Mouse (Mus musculus): ENCODE results near the gene Gm20831. TPM values are rescaled to one million over a fixed set of nuclear protein-coding genes. Genes with fewer than 3 reads are reported as not detected.
"Not testable (repeated sequence)": the region's sequence is repeated elsewhere in the genome, so short reads cannot be mapped to it uniquely, and the experiment has no call there.

Gene Gm20831
- polyA plus RNA-seq (2016; fragmentation: Nextera tagmentation; extraction: Ambion mirVana): not detected in 2 replicates

DNA sequence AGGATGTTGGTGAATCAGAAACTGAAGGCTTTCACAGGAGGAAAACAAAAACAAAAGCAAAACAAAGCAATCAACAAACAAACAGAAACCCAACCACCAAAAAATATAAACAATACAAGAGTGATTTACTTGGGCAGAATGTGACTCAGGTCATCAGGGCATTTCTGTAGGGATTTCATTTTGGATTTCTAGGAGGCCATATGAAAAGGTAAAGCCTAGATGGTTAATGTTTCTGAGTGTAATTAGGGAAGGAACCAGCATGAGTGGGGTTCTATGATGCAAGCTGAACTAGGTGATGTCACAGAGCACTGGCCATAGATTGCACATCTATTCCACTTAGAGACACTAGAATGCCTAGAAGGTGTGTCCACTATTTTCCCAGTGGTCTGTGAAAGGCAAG is at the start of gene Gm20831, which contains the start of gene Gm20772:
Gene Gm20831 (plus strand): TSS at position 301 of the 400 bp plus-strand sequence.
Gene Gm20772 (plus strand): TSS at position 301 of the 400 bp plus-strand sequence.
- H3K4me3 ChIP-seq; H3K4me1 ChIP-seq; H3K4me2 ChIP-seq (replicated peaks); H3K36me3 ChIP-seq; H3K27me3 ChIP-seq; H3K27ac ChIP-seq; H3K9me3 ChIP-seq; H3K9ac ChIP-seq; ATAC-seq (ENCODE audit: insufficient number of reproducible peaks, insufficient read depth, low FRiP score, low TSS enrichment): not testable (repeated sequence)

DNA sequence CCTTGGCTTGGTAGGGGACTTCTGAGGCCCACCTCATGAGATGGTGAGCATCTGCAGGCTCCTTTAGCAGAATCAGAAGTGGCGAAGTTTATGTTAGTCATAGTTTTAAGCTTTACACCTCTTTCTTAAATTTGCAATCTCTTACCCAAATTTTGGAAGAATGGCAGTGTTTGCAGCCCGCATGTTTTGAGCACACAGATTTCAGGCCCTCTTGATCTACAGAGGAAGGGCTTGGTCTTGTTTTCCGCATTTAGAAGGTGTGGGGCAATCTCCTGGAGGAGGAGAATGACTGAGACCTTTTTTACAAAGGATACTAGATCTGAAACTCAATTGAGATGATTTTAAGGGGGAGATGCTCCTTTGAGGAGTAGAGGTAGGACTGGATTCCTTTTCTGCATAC is 28.4 kb upstream of the Gm20831 start, which contains the start of gene Gm21904:
Gene Gm21904 (minus strand): TSS at position 101 of the 400 bp plus-strand sequence.
- H3K9me3 ChIP-seq; H3K36me3 ChIP-seq; H3K27ac ChIP-seq; H3K9ac ChIP-seq; H3K27me3 ChIP-seq; H3K4me1 ChIP-seq; H3K4me3 ChIP-seq; H3K4me2 ChIP-seq (replicated peaks); ATAC-seq (ENCODE audit: insufficient number of reproducible peaks, insufficient read depth, low FRiP score, low TSS enrichment): not testable (repeated sequence)
- no CpG with 5 or more reads among the region's 3 CpGs for WGBS

DNA sequence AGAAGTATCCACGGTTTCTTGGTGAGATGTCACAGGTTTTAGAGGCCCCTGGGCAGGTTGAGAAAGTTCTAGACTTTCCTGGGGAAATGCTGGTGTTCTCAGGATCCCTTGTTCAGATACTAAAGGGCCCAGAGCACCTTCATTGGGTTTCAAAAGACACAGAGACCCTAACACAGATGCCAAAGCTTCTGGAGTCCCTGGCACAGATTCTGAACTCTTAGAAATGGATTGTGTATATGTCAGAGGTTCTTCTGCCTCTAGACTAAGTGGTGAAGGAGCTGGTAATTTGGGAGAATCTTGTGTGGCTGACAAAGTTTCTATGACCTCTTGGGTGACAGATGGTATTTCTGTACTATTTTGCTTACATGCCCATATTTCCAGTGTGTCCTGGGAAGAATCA is 62.7 kb downstream of the Gm20831 start, which contains the start of gene Srsy:
Gene Srsy (minus strand): TSS at position 101 of the 400 bp plus-strand sequence.
- H3K4me2 ChIP-seq (replicated peaks); H3K9ac ChIP-seq; H3K4me3 ChIP-seq; H3K9me3 ChIP-seq; H3K36me3 ChIP-seq; H3K27ac ChIP-seq; H3K27me3 ChIP-seq; ATAC-seq (ENCODE audit: insufficient number of reproducible peaks, insufficient read depth, low FRiP score, low TSS enrichment); H3K4me1 ChIP-seq: not testable (repeated sequence)
- no CpG with 5 or more reads among the region's 1 CpGs for WGBS

Other genes with a start within 250 kb of the Gm20831 start
- gene Gm21904, start 28.5 kb upstream of the Gm20831 start, polyA plus RNA-seq (2016; fragmentation: Nextera tagmentation; extraction: Ambion mirVana): not detected in 2 replicates
- not detected in 2 replicates for gene Gm20772, start within 50 bp of the Gm20831 start, polyA plus RNA-seq (2016; fragmentation: Nextera tagmentation; extraction: Ambion mirVana)
- not detected in 2 replicates for gene Srsy, start 62.6 kb downstream of the Gm20831 start, polyA plus RNA-seq (2016; fragmentation: Nextera tagmentation; extraction: Ambion mirVana)
- not detected in 2 replicates for gene Gm21764, start 187.1 kb downstream of the Gm20831 start, polyA plus RNA-seq (2016; fragmentation: Nextera tagmentation; extraction: Ambion mirVana)
- gene Ssty1, start 214.4 kb downstream of the Gm20831 start, polyA plus RNA-seq (2016; fragmentation: Nextera tagmentation; extraction: Ambion mirVana): not detected in 2 replicates